Mouse (Mus musculus) testis, adult 2 months (tissue): ENCODE results near the gene Tmem132a.

ENCODE experiments used
- CTCF ChIP-seq: fragments of 200-500 bp; IDR thresholded peaks from 2 replicates; pipeline ENCODE4 v1.5.1; 2012; ENCODE audit warnings: low read depth, mild to moderate bottlenecking, inconsistent platforms, low read length, moderate library complexity; ENCODE audit not compliant: control insufficient read depth, insufficient read depth, insufficient replicate concordance
- POLR2A ChIP-seq: fragments of 200-500 bp; IDR thresholded peaks from 2 replicates; pipeline ENCODE4 v1.6.1; 2012; ENCODE audit warnings: low read depth, mild to moderate bottlenecking, inconsistent platforms, low read length, moderate library complexity; ENCODE audit not compliant: control insufficient read depth

- TF ChIP-seq CTCF: no peak
- no peak for TF ChIP-seq POLR2A
These were observed 31.3 kb upstream of the Tmem132a start for GRCm38 (mm10) chr19:10901046-10901445.
